Mouse (Mus musculus) retina, postnatal 7 days (tissue): ENCODE results near the gene Itga2b.
"Not testable (repeated sequence)": the region's sequence is repeated elsewhere in the genome, so short reads cannot be mapped to it uniquely, and the experiment has no call there.

Experiments
- DNase-seq: peaks from one replicate; pipeline ENCODE4 v3.0.0-alpha.2; 2012; ENCODE audit warnings: low read depth, low spot score

Itga2b gene

DNA sequence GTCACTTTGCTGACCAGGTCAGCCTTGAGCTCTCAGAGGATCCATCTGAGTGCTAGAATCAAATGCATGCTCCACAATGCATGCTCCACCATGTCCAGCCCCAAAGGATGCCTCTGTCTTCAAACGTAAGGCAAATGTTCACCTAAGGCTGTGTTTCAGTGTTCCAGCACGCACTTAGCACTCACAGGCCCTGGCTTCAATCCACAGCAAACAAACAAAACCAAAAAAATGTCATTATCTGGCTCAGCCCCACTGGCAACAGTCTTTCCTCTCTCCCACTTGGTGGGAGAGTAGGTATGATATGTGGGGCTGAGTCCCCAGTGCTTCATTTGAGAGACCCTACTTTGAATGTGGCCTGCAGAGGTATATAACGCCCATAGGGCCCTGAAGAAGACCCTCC is 58.9 kb downstream of the Itga2b start:
- DNase-seq: no peak

DNA sequence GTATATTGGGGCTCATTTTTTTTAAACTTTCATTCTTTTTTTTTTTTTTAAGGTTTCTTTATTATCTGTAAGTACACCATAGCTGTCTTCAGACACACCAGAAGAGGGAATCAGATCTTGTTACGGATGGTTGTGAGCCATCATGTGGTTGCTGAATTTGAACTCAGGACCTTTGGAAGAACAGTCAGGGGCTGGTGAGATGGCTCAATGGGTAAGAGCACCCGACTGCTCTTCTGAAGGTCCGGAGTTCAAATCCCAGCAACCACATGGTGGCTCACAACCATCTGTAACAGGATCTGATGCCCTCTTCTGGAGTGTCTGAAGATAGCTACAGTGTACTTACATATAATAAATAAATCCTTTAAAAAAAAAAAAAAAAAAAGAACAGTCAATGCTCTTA is 59.6 kb downstream of the Itga2b start:
- not testable (repeated sequence) for DNase-seq

DNA sequence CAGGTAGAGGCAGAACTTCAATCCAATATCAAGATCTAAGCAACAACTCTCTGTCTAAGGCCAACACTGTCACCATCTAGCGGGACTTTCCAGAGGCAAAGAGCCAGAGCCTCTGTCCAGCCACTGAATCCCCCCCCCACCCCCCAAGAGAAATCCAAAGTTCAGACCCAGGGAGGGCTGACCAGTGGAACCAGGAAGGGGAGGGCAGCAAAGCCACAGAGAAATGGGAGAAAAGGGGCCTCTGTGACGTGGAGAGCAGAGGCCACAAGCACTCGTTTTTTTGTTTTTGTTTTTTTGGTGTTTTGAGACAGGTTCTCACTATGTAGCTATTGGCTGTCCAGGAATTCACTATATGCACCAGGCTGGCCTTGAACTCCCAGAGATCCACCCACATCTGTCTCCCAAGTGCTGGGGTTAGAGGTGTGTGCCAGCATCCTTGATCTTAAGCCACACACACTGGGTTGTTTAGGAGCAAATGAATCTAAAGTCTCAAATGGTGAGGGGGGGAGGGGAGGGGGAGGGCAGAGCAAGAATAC is 60.1 kb downstream of the Itga2b start:
- DNase-seq: no peak

GRCm38 (mm10) chr11:102408888-102409794 is 60.8 kb downstream of the Itga2b start:
- no peak for DNase-seq

DNA sequence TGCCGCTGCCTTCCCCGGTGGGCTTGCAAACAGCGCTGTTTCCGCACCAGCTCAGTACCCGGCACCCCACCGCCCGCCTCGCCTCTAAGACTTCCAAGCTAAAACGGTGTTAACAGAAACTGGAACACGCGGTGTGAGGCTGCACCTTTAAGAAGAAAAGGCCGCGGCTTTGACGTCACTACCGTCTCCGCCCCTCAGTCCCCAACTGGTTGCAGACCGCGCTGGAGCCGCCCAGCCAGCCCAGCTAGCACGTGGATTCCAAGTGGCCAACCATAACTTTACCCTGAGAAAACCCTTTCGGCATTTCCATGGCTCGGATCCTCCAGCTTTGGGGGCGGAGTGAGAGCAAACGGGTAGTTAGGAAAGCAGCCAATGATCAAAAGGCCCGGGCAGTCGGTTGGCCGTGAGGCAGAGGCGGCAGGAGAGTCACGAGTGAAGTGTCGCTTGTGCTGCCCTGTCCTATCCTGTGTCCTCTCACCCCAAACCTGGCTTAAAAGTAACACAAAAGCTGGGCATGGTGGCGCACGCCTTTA is 61.5 kb downstream of the Itga2b start:
- DNase-seq: peak; percentile 98

GRCm38 (mm10) chr11:102407834-102408215 is 62.1 kb downstream of the Itga2b start, which contains the start of gene Slc25a39:
Gene Slc25a39, minus strand, starts transcription at chr11:102407946.
- DNase-seq: no peak

GRCm38 (mm10) chr11:102406900-102407833 is 62.8 kb downstream of the Itga2b start:
- peak; percentile 85 for DNase-seq

DNA sequence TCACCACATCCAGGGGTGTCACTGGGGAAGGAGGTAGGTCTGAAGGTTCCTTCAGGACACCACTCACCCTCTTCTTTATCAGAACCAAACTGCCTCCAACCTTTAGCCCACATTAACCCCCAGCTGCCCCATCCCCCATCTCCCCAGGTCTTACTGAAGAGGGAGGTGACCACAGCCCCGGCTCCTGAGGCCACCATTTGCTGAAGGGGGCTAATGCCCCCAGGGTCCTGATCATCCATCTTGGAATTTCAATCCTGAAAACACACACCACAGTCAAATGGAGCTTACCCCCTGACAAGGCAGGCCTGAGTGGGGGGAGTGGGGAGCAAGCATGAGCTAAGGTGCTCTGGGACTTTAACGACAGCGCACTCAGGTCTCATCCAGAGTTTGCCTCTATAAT is 63.5 kb downstream of the Itga2b start:
- DNase-seq: no peak

DNA sequence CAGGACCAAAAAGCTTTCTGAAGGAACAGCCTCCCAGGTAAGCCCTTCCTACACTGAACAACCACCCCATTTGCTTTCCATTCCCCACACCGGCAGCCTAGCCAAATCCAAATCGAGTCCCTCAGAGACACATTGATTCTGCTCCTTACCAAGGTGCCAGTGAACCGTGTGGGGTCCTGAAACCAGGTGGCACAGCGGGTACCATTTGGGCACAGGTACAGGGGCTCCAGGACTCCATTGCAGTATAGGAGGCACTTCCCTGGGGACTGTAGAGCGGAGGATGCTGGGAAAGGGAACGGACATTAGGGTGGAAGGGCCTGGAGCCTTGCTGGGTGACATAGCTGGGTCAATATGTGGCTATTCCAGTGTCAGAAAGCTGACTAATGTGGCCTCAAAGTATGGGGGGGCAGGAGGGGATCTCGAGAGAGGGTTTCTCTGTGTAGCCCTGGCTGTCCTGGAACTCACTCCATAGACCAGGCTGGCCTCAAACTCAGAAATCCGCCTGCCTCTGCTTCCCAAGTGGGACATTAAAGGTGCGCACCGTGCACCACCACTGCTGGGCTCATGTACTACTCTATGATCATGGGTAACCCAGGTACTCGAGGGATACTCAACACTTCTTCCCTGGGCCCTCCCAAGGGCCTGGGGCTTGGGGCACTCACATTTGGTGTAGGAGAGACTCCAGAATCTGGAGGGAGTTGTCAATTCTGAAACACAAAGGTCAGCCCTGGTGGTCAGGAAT is 64.2 kb downstream of the Itga2b start:
- no peak for DNase-seq

GRCm38 (mm10) chr11:102404161-102405010 is 65.5 kb downstream of the Itga2b start:
- no peak for DNase-seq

DNA sequence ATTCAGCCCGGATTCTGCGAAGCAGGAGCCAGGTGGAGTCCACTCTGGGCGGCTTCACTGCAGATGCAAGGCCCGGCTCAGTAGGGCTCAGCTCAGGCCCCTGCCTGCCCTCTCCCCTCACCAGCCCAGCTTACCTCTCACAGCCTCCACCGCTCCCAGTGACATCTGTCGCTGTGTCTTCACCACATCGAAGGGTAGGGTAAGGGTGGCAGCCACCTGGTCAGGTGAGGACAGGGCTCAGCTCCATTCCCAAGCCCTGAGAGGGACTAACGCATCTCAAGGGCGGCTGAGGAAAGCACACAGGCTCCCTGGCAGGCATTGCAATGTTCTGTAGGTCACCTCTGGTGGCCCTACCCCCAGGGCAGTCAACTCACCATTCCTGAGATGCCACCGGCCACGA is 66.3 kb downstream of the Itga2b start:
- no peak for DNase-seq
